Mouse (Mus musculus) G1E (cell line): ENCODE data around the gene Mmp27.

Source experiments
- CTCF ChIP-seq: IDR thresholded peaks from 2 replicates; pipeline ENCODE4 v1.5.1; 2012; ENCODE audit warnings: low read depth, low read length, inconsistent platforms, mixed read lengths
- GATA1 ChIP-seq: IDR thresholded peaks from 2 replicates; pipeline ENCODE4 v1.6.1; 2012; ENCODE audit warnings: borderline replicate concordance, low read length, inconsistent platforms, mixed read lengths
- GATA2 ChIP-seq: IDR thresholded peaks from 2 replicates; pipeline ENCODE4 v1.6.1; 2012; ENCODE audit warnings: low read depth, low read length, inconsistent platforms, borderline replicate concordance
- TAL1 ChIP-seq: conservative IDR thresholded peaks from 2 replicates; pipeline ENCODE4 v1.6.1; 2012; ENCODE audit warnings: low read depth, low read length, inconsistent platforms, mixed read lengths

DNA sequence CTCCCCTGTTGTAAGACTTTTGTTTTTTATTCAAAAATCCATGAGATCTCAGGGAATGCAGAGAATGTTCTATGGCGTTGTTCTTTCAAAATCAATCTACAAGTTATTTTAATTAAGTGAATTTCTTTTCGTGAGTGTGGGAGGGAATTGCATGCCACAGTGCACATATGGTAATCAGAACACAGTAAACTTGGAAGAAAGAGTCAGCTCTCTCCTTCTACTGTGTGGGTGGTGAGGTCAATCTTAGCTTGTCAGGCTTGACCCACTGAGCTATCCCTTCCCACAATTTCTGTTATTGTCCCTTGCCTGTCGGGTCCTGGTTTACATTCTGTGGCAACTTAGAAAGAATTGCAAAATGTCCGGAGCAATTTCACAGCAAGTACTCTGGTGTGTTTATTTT, 11.2 kb upstream of the Mmp27 start:
- TF ChIP-seq CTCF (no peak), GATA1 (no peak), GATA2 (no peak), TAL1 (no peak)
